Mouse (Mus musculus) megakaryocyte, embryonic 14.5 days (primary cell): ENCODE measurements at regions not wholly inside any gene's neighbourhood (a gene's known extent, or its start where the extent isn't known, plus 50 kb on each side); places are given as distances from the start of the nearest gene placed in this dataset.

Source experiments
- H3K27me3 ChIP-seq: replicated peaks from 2 replicates; pipeline ENCODE3; 2012; ENCODE audit warnings: inconsistent platforms
- H3K36me3 ChIP-seq: replicated peaks from 2 replicates; pipeline ENCODE3; 2012; ENCODE audit warnings: low read length, inconsistent platforms, mixed read lengths
- H3K4me1 ChIP-seq: 2 replicates; pipeline ENCODE4 v1.6.1; 2012; ENCODE audit warnings: inconsistent platforms
- H3K4me3 ChIP-seq: replicated peaks from 2 replicates; pipeline ENCODE3; 2012; ENCODE audit warnings: moderate library complexity, mild to moderate bottlenecking, inconsistent platforms
- H3K9me3 ChIP-seq: 2 replicates; pipeline ENCODE4 v1.6.1; 2012; ENCODE audit warnings: inconsistent platforms
- FLI1 ChIP-seq: IDR thresholded peaks from 2 replicates; pipeline ENCODE4 v1.6.1; 2012; ENCODE audit warnings: low read length, inconsistent platforms, mixed read lengths
- GATA1 ChIP-seq: IDR thresholded peaks from 3 replicates; pipeline ENCODE4 v1.6.1; 2012; ENCODE audit warnings: mixed read lengths, low read length, inconsistent platforms, borderline replicate concordance

DNA sequence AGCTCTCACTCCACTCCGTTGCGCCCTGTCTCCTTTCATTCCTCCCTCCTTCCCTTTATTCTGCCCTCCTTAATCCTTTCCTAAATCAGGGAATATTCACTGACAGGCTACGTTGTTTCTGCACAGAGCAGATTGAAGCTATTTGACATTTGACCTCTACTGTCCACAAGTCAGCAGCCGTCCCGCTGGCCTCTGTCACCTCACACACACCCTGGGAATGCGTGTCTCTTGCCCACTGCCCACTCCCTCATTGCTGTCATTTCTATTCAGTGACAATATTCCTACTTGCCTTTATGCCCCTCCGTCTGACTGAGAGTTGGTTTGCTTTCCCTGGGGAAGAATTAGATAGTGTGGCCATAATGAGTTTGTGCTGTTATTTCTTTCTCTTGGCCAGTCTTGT, 188.1 kb upstream of the 1700012A03Rik start:
- TF ChIP-seq GATA1: no peak
- no peak for TF ChIP-seq FLI1
- H3K27me3 ChIP-seq: no peaks in the 10 kb centered on the region
- no peaks in the 10 kb centered on the region for H3K36me3 ChIP-seq
- H3K4me1 ChIP-seq: no peaks in the 10 kb centered on the region
- no peak overlapping the region for H3K4me3 ChIP-seq
- H3K9me3 ChIP-seq: no peaks in the 10 kb centered on the region

DNA sequence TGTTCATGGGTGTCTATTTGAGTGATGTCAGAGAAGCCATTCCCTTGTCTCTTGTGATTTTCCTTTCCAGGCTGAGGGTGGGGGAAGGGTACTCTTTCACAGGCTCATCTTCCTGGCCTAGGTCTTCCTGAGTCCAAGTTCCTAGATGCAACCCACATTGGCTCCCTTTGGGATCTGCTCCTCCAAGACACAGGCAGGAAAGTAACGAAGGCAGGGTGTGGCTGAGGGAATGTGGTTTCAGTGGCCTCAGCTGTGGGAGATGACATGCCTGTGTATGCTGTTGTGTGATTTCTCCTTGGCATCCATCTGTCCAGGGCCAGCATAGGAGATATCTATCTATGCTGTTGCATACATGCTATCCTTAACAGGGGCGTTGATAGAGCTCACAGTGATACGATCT, 190.4 kb upstream of the 1700012A03Rik start:
- TF ChIP-seq GATA1 (no peak), FLI1 (no peak)
- no peak overlapping the region for H3K4me3 ChIP-seq
- H3K9me3 ChIP-seq: peaks cover under 1% of the 10 kb centered on the region
- H3K36me3 ChIP-seq: no peaks in the 10 kb centered on the region
- H3K27me3 ChIP-seq: no peaks in the 10 kb centered on the region
- H3K4me1 ChIP-seq: no peaks in the 10 kb centered on the region

DNA sequence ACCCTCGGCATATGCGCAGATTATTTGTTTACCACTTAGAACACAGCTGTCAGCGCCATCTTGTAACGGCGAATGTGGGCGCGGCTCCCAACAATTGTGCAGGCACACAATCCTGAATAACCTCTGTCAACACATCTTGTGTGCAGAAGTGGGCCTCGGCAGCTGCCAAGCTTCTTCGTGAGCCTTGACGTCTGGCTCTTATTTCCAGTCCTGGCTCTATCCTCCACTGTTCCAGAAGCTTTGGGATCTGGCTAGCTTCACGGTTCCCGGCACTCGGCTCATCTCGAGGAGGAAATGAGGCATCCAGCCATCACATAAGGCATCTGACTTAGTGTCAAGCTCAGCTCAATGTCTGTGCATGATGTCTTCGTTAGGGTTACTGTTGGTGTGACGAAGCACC, 195.8 kb upstream of the 1700012A03Rik start:
- no peaks in the 10 kb centered on the region for H3K36me3 ChIP-seq
- H3K4me1 ChIP-seq: no peaks in the 10 kb centered on the region
- TF ChIP-seq GATA1: no peak
- no peak for TF ChIP-seq FLI1
- peaks cover 9% of the 10 kb centered on the region for H3K9me3 ChIP-seq
- H3K27me3 ChIP-seq: no peaks in the 10 kb centered on the region
- no peak overlapping the region for H3K4me3 ChIP-seq

DNA sequence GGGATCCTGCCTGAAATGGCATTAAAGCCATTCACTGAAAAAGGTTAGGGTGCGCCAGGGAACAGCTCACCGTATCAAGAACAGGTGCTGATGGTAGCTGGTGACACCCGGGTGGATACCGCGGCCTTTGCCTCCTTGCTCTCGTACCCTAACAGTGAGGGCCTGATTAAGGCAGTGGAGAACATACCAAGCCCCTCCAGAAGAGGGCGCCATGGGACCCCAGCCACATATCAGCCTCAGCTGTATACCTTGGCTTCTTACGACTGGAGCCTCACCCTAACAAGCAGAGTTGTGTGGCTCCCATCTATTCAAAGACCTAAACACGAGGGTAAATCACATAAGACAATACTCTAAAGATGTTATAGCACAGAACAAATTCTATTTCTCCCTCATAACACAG, 203.7 kb upstream of the 1700012A03Rik start:
- peaks cover 14% of the 10 kb centered on the region for H3K9me3 ChIP-seq
- H3K4me1 ChIP-seq: no peaks in the 10 kb centered on the region
- TF ChIP-seq GATA1 (no peak), FLI1 (no peak)
- no peaks in the 10 kb centered on the region for H3K27me3 ChIP-seq
- H3K4me3 ChIP-seq: no peak overlapping the region
- H3K36me3 ChIP-seq: no peaks in the 10 kb centered on the region

DNA sequence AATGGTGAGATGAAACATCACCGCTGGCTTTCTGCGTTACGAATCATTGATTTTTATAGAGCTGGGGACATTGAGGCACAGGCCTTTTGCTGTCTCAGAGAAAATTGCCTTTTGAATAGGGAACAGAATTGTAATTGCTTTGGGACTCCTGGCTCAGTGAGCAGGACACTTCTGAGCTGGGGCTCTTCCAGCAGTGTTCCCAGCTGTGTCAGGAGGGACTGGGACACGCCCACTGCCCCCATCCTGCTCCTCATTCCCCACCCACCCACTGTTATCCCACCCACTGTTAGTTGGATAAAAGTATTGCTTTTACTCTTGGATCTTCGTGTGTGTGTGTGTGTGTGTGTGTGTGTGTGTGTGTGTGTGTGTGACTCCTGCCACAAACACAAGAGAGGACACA, 204.4 kb upstream of the 1700012A03Rik start:
- Histone ChIP-seq H3K27me3 (no peaks in the 10 kb centered on the region), H3K9me3 (peaks cover 14% of the 10 kb centered on the region), H3K4me1 (no peaks in the 10 kb centered on the region), H3K36me3 (no peaks in the 10 kb centered on the region), H3K4me3 (no peak overlapping the region)
- TF ChIP-seq FLI1: no peak
- TF ChIP-seq GATA1: no peak

DNA sequence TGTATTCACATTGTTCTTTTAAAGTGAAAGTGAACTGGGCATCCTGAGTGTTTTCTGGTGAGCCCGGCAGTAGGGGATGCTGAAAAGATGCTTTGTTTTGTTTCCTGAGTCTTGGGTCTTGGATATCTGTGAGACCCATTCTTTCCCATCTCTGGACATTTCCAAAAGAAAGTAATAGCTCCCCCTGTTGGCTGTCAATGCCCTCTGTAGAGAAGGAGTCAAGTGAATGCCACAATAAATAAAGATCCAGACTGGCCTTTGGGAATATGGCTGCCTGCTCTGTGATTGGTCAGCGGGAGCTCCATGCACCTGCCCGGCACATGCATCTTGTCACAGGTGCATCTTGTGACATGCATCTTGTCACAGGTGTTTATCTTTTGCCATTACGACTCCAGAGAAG, 209.4 kb upstream of the 1700012A03Rik start:
- Histone ChIP-seq H3K27me3 (no peaks in the 10 kb centered on the region), H3K9me3 (peaks cover 20% of the 10 kb centered on the region), H3K4me3 (no peak overlapping the region), H3K36me3 (no peaks in the 10 kb centered on the region), H3K4me1 (no peaks in the 10 kb centered on the region)
- TF ChIP-seq FLI1 (no peak), GATA1 (no peak)

DNA sequence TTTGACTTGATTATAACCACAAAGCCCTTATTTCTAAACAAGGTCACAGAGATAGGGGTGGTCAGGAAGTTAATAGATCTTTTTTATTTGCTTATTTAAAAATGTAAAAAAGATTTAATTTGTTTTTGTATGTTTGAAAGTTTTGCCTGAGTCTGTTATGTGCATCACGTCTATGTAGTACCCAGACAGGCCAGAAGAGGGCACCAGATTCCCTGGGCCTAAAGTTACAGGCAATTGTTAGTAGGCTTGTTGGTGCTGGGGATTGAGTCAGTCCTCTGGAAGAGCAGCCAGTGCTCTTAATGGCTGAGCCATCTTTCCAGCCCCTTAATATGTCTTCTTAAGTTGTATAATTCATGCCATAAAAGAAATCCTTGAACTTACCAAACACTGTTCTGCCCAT, 211.5 kb upstream of the 1700012A03Rik start:
- no peaks in the 10 kb centered on the region for H3K4me1 ChIP-seq
- no peaks in the 10 kb centered on the region for H3K36me3 ChIP-seq
- H3K4me3 ChIP-seq: no peak overlapping the region
- TF ChIP-seq GATA1 (no peak), FLI1 (no peak)
- H3K27me3 ChIP-seq: no peaks in the 10 kb centered on the region
- peaks cover 16% of the 10 kb centered on the region for H3K9me3 ChIP-seq

DNA sequence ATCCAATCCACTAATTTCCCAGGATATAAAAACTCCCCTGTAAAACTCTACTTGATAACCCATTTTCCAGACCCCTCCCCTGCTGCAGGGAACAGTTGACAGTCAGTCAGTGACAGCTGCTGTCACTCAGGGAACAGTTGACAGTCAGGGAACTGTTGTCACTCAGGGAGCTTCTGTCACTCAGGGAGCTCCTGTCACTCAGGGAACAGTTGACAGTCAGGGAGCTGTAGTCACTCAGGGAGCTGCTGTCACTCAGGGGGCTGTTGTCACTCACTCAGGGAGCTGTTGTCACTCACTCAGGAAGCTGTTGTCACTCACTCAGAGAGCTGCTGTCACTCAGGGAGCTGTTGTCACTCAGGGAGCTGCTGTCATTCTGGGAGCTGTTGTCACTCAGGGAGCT, 214.3 kb upstream of the 1700012A03Rik start:
- Histone ChIP-seq H3K4me1 (no peaks in the 10 kb centered on the region), H3K36me3 (no peaks in the 10 kb centered on the region), H3K4me3 (no peak overlapping the region), H3K27me3 (no peaks in the 10 kb centered on the region), H3K9me3 (peaks cover 8% of the 10 kb centered on the region; the same call in 1 of the 2 replicates)
- TF ChIP-seq FLI1 (no peak), GATA1 (no peak)

DNA sequence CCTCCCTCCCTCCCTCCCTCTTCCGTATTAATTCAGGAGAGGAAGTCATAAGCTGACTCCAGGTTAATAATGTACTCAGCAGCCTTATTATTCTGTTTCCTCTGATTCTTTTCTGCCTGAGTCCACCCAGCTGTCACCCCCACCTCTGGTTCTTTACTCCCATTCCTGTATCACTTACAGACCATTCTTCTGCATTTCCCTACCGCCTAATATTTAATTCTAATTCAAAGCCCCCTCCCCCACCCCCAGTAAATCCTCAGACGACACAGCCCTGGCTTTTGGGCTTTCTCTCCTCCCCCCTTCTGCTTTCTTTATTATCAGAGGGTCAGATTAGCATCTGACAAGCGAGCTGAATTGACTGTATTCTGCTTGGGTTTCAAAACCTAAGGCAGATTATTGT, 215.5 kb upstream of the 1700012A03Rik start:
- H3K4me3 ChIP-seq: no peak overlapping the region
- no peaks in the 10 kb centered on the region for H3K27me3 ChIP-seq
- H3K36me3 ChIP-seq: no peaks in the 10 kb centered on the region
- TF ChIP-seq GATA1: no peak
- no peak for TF ChIP-seq FLI1
- peaks cover 8% of the 10 kb centered on the region; the same call in 1 of the 2 replicates for H3K9me3 ChIP-seq
- H3K4me1 ChIP-seq: no peaks in the 10 kb centered on the region

DNA sequence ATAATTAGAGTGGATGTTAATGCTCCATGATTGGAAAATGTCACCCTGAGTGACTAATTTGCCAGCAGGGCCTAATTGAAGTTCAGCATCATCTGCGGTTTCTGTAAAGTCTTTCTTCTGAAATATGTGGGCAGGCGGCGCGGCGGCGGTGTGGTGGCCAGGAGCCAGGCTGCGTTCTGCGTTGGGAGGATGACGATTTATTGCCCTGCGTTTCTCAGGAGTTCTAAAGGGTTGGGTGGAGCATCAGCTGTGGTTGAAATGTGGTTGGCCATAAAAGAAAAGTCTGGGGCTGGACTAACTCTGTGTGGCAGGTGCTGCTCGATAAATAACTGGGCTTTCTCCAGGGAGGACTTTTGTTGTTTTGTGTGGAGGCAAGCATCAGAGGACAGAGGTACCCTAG, 219.4 kb upstream of the 1700012A03Rik start:
- no peaks in the 10 kb centered on the region for H3K9me3 ChIP-seq
- H3K4me3 ChIP-seq: no peak overlapping the region
- TF ChIP-seq GATA1: no peak
- H3K4me1 ChIP-seq: no peaks in the 10 kb centered on the region
- no peaks in the 10 kb centered on the region for H3K27me3 ChIP-seq
- H3K36me3 ChIP-seq: no peaks in the 10 kb centered on the region

DNA sequence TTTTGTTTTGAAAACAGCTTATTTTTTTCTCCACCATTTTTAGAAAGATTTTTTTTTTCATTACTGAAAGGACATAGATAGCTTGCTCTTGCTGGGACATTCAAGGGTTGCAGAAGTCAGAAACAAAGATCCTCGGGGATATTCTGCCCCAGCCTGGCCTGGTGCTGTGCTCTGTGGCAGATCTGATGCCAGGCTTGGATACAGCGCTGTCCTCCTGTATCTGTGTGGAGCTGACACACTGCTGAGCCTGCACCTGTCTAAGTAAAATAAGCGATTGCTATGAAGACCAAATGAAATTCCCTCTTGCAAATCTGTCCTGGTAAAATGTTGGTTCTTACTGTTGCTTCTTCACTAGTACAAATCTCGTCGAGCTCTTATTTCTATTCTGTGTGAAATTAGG, 226.4 kb upstream of the 1700012A03Rik start:
- H3K4me3 ChIP-seq: no peak overlapping the region
- TF ChIP-seq GATA1 (no peak), FLI1 (no peak)
- H3K9me3 ChIP-seq: no peaks in the 10 kb centered on the region
- H3K36me3 ChIP-seq: no peaks in the 10 kb centered on the region
- H3K27me3 ChIP-seq: peaks cover 4% of the 10 kb centered on the region
- no peaks in the 10 kb centered on the region for H3K4me1 ChIP-seq
